ENCODE assay signal across 18 mouse cellular contexts in the genomic region with DNA sequence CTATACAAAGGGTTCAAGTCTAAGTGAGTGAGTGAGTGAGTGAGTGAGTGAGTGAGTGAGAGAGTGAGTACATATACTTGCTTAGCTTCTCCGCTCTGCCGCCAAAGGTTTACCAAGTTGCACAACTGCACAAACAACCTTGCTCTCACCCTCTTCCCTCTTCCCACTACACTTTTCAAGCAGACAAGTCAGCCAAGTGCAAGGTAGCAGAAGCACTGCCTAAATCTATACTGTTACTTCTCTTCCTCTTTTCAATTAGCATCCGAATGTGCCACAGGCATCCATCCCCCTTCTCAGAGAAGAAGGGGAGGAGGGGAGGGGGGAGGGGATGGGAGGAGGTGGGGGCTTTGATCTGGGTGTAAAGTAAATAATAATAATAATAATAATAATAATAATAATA.
"Had no signal": no experiment of that assay in that cellular context is flagged by ENCODE, and none has a peak within 500 bp of the region (broad histone marks: within the 10 kb centered on the region; RNA-seq: fewer than 3 reads in every experiment).

No protein-coding gene starts in this region.

- ATAC-seq: midbrain, embryonic 16.5 days had no signal

- H3K4me3 ChIP-seq: midbrain, embryonic 10.5 days; myocyte; neural tube, embryonic 13.5 days; neural tube, embryonic 15.5 days had no signal

- DNase-seq: lung, adult 18-20 months; lung, embryonic 14.5 days; lung, postnatal 10 days; lung, postnatal 4 days; midbrain, embryonic 14.5 days; retina, postnatal 1 day; right cerebral cortex, adult 18-20 months; right cerebral cortex, postnatal 25 days; right cerebral cortex, postnatal 4 days; spleen, adult 18-20 months; thymus, adult 18-20 months; thymus, postnatal 14 days; thymus, postnatal 36 days had no signal

- H3K27me3 ChIP-seq: neural tube, embryonic 13.5 days; neural tube, embryonic 15.5 days had no signal

- H3K9me3 ChIP-seq: midbrain, embryonic 10.5 days; neural tube, embryonic 13.5 days; neural tube, embryonic 15.5 days had no signal

- H3K4me1 ChIP-seq: midbrain, embryonic 10.5 days; neural tube, embryonic 15.5 days had no signal
